Mouse (Mus musculus) megakaryocyte, embryonic 14.5 days (primary cell): Measurements from ENCODE around the gene Pold3.
"Not testable (repeated sequence)": the region's sequence is repeated elsewhere in the genome, so short reads cannot be mapped to it uniquely, and the experiment has no call there.

Experiments
- FLI1 ChIP-seq: IDR thresholded peaks from 2 replicates; pipeline ENCODE4 v1.6.1; 2012; ENCODE audit warnings: low read length, inconsistent platforms, mixed read lengths
- GATA1 ChIP-seq: IDR thresholded peaks from 3 replicates; pipeline ENCODE4 v1.6.1; 2012; ENCODE audit warnings: mixed read lengths, low read length, inconsistent platforms, borderline replicate concordance

DNA sequence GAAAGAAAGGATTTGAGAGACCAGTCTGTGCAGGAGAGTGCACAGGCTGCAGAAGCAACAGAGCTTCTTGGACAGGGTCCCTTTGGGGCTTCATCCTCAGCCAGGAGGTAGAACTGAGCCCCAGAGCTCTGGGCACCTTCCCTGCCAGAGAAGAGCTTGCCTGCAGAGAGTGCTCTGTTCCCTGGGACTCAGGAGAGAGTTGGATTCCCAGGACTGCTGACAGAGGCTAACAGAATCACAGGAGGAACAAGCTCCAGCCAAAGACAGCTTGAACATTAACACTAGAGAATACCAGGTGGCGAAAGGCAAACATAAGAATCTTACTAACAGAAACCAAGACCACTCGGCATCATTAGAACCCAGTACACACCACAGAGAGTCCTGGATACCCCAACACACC is 68.4 kb downstream of the Pold3 start:
- not testable (repeated sequence) for TF ChIP-seq GATA1, FLI1
